Comparison of ENCODE assay signal across 18 mouse cellular contexts in the genomic region with DNA sequence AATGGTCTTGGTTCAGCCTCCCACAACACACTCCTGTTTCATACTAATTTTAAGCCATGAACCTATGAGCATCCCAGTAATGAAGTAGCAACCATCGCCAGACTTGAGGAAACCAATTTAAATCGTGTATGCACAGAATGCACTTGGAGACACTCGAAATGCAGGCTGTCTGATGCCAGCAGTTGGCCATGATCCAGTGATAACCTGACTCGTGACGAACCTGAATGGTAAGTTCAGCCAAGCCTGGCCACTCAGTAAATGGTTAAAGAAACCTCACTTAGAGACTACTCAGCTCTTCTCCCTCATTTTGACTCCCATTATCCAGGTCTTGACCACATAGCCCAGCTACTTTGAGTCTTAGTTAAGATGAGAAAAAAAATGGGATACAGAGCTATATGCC. TPM values are rescaled to one million over a fixed set of nuclear protein-coding genes. Genes with fewer than 3 reads are reported as not detected.
DNase-seq lines count a peak whose midpoint lies in the region; TF ChIP-seq lines count a peak whose summit lies in the region.
"Had no signal": no experiment of that assay in that cellular context is flagged by ENCODE, and none has a peak within 500 bp of the region (broad histone marks: within the 10 kb centered on the region; RNA-seq: fewer than 3 reads in every experiment).

No protein-coding gene starts in this region.

- no peaks in the 10 kb centered on the region for H3K79me2 ChIP-seq in liver, adult 2 months (ENCODE audit: control insufficient read depth, insufficient read depth, low read length)

- no peak overlapping the region for H3K4me3 ChIP-seq in liver, adult 2 months (ENCODE audit: insufficient read depth, low read depth, low read length)
- H3K4me3 ChIP-seq: embryonic facial prominence, embryonic 10.5 days; forebrain, embryonic 13.5 days; heart, embryonic 10.5 days; hindbrain, embryonic 12.5 days had no signal

- DNase-seq in cerebellum, adult 18-20 months = peak; percentile 33 to 40
- no peak for DNase-seq in cerebellum, adult 11 months
- peak; percentile 42 for DNase-seq in liver, adult 2 months (ENCODE audit: extremely low read depth, low read depth, low spot score)
- no peak for DNase-seq in liver
- peak; percentile 66 to 69 for DNase-seq in kidney, postnatal 36 days
- no peak for DNase-seq in layer of hippocampus, postnatal 25 days (ENCODE audit: extremely low spot score in 1 of 2, low spot score in 1 of 2)
- no peak for DNase-seq in lung, adult 18-20 months
- DNase-seq: adrenal gland, postnatal 10 days; B cell, adult 2 months; forebrain, postnatal 0 days; heart, adult 18-20 months; heart, postnatal 10 days; heart, postnatal 4 days had no signal

- TF ChIP-seq CTCF in liver, adult 2 months (IDR thresholded peaks at IDR 0.05; ENCODE audit: low read depth, low read length) = no peak

- no peak overlapping the region for H3K27ac ChIP-seq in liver, adult 2 months (replicated peaks; ENCODE audit: insufficient read depth, low read depth, low read length)
- H3K27ac ChIP-seq: embryonic facial prominence, embryonic 10.5 days; forebrain, embryonic 13.5 days; heart, embryonic 10.5 days; hindbrain, embryonic 12.5 days had no signal

- no peaks in the 10 kb centered on the region for H3K27me3 ChIP-seq in liver, adult 2 months (ENCODE audit: control insufficient read depth, insufficient read depth, low read length)
- H3K27me3 ChIP-seq: forebrain, embryonic 13.5 days; hindbrain, embryonic 12.5 days had no signal

- no peak overlapping the region for H3K9ac ChIP-seq in liver, adult 2 months (ENCODE audit: low read depth, low read length)
- H3K9ac ChIP-seq: forebrain, embryonic 13.5 days; forebrain, postnatal 0 days; hindbrain, embryonic 12.5 days had no signal

- H3K36me3 ChIP-seq in liver, adult 2 months (ENCODE audit: control insufficient read depth, insufficient read depth, low read length) = peaks cover 6% of the 10 kb centered on the region; the same call in 1 of the 2 replicates
- H3K36me3 ChIP-seq: G1E; hindbrain, embryonic 12.5 days had no signal

- H3K4me1 ChIP-seq in liver, adult 2 months (ENCODE audit: control insufficient read depth, insufficient read depth, low read length) = peaks cover 6% of the 10 kb centered on the region
- H3K4me1 ChIP-seq: embryonic facial prominence, embryonic 10.5 days; forebrain, embryonic 13.5 days; heart, embryonic 10.5 days; hindbrain, embryonic 12.5 days had no signal

- no peak for TF ChIP-seq POLR2A in liver, adult 2 months (IDR thresholded peaks at IDR 0.05; ENCODE audit: extremely low read depth, insufficient read depth, low read length)

- WGBS in liver, adult 2 months = 42% methylated on average over 5 of the region's 5 CpGs

RNA-seq across cellular contexts. Expression of gene Dnajc6, which starts 27.2 kb away (rescaled TPM):
- 0.09 and 0.13 TPM in 2 replicates for total RNA-seq in liver, adult 2 months (2014; rRNA removed)
- polyA plus RNA-seq in liver, adult 2 months (2012; rRNA removed) = 0.01 and 0.06 TPM in 2 replicates
- total RNA-seq in layer of hippocampus, postnatal 25 days (2021) = 100 to 1,000 TPM; 317 to 331 TPM
- polyA plus RNA-seq: G1E had no signal

RNA-seq across cellular contexts. Expression of gene Ak4, which starts 50.2 kb away (rescaled TPM):
- total RNA-seq in liver, adult 2 months (2014; rRNA removed) = 55.7 and 58.7 TPM in 2 replicates
- 14.7 and 16.0 TPM in 2 replicates for polyA plus RNA-seq in liver, adult 2 months (2012; rRNA removed)
- 10 to 100 TPM; 61.7 to 81.2 TPM for total RNA-seq in layer of hippocampus, postnatal 25 days (2021)
- total RNA-seq: G1E had no signal
- polyA plus RNA-seq: G1E had no signal

Comparison
In these comparisons a context has a peak if more than half of its experiments do, and no peak if none do; other contexts are left out.
1. DNase-seq: peak in cerebellum, adult 18-20 months (2 of 2), liver, adult 2 months (single experiment) and kidney, postnatal 36 days (2 of 2); none in cerebellum, adult 11 months (single experiment), liver (single experiment), layer of hippocampus, postnatal 25 days (0 of 2) and lung, adult 18-20 months (0 of 2).
2. RNA of gene Dnajc6, which starts 27.2 kb away (total RNA-seq): 317 to 331 TPM in layer of hippocampus, postnatal 25 days; 0.09 to 0.13 TPM in liver, adult 2 months; every median in the first group is over 100 times any median in the second.